Mouse (Mus musculus) c-Kit-positive CD71-negative TER-119-negative erythroid progenitor cells, embryonic 14.5 days (primary cell): ENCODE results near the gene Olfr1299.

ENCODE experiments used
- DNase-seq: peaks from one replicate; pipeline ENCODE4 v3.0.0-alpha.2; 2013; ENCODE audit warnings: low read depth

Olfr1299 gene

DNA sequence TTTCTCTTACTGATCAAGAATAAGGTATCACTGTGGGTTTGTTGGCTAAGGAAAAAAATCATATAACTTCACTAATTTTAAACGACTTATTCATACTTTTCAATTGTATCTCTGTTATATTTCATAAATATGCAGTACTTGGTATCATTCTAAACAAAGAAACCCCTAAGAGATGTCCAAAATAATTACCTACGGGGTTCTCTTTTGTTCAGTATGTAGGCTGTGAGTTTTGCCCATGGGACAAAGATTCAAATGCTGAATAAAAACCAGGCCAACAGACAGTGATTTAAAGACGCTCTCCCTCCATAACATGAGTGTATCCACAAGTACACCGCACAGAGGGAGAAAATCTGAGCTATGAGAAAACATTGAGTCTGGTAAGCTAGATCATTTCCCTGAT lies at the start of gene Olfr1299:
TSS of gene Olfr1299 (plus strand) at position 301 of the 400 bp plus-strand sequence.
- no peak for DNase-seq

DNA sequence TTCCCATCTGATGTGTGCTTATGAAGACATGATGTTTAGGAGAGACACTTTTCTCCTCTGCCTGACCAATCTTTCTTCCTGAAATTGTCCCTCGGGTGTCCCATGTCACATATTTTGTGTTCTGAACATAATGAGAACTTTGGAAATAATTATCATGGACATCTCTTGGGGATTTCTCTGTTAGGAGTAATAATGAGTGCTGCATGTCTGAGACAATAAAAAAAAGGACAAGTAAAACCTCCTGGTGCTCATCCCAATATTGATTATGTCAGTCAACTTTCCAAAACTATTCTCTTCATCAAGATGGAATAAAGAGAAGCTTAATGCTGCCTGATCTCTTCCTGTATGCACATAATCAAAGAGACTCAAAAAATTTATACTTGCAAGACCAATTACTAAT lies 34.8 kb upstream of the Olfr1299 start, which contains the start of gene Olfr1297:
TSS of gene Olfr1297 (minus strand) at position 101 of the 400 bp plus-strand sequence.
- no peak for DNase-seq

DNA sequence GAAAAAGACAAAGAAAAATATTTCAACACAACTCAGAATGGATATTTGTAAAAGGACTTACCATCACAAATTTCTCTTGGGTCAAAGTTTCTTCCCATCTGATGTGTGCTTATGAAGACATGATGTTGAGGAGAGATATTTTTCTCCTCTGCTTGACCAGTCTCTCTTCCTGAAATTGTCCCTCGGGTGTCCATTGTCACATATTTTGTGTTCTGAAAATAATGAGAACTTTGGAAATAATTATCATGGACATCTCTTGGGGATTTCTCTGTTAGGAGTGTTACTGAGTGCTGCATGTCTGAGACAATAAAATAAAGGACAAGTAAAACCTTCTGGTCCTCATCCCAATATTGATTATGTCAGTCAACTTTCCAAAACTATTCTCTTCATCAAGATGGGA lies 12.1 kb upstream of the Olfr1299 start, which contains the start of gene Olfr1298:
TSS of gene Olfr1298 (minus strand) at position 101 of the 400 bp plus-strand sequence.
- no peak for DNase-seq
